Mouse (Mus musculus): Measurements from ENCODE around the gene App. TPM values are rescaled to one million over a fixed set of nuclear protein-coding genes. Genes with fewer than 3 reads are reported as not detected.

App gene
- polyA plus RNA-seq, 1 experiment from 2014 or later, result 157 TPM

GRCm38 (mm10) chr16:85038731-85039130, 134.8 kb downstream of the App start:
- ATAC-seq (ENCODE audit: low FRiP score) (no peak), DNase-seq (ENCODE audit: low spot score, missing footprints) (no peak)
- WGBS, result 92% methylated on average over 8 of the region's 8 CpGs
- H3K4me1 ChIP-seq (ENCODE audit: control insufficient read depth, insufficient read depth, low read length), result no peaks in the 10 kb centered on the region; the same call in 1 of the 2 replicates
- no peaks in the 10 kb centered on the region for H3K9me3 ChIP-seq (ENCODE audit: control insufficient read depth, low read length)
- H3K36me3 ChIP-seq (ENCODE audit: control insufficient read depth, insufficient read depth, low read length), result no peaks in the 10 kb centered on the region; the same call in 1 of the 2 replicates
- H3K27ac ChIP-seq (ENCODE audit: low read depth, low read length), result no peak overlapping the region
- no peaks in the 10 kb centered on the region for H3K27me3 ChIP-seq (ENCODE audit: control insufficient read depth, insufficient read depth, low read length)
- H3K4me2 ChIP-seq, result no peak overlapping the region
- H3K4me3 ChIP-seq (ENCODE audit: low read depth, low read length), result no peak overlapping the region
- H3K9ac ChIP-seq (ENCODE audit: low read length), result no peak overlapping the region

GRCm38 (mm10) chr16:85037969-85038644, 135.5 kb downstream of the App start:
- H3K27me3 ChIP-seq (ENCODE audit: control insufficient read depth, insufficient read depth, low read length), result no peaks in the 10 kb centered on the region
- no peak overlapping the region; the same call in 1 of the 2 replicates for H3K27ac ChIP-seq (ENCODE audit: low read depth, low read length)
- no peak overlapping the region for H3K4me3 ChIP-seq (ENCODE audit: low read depth, low read length)
- H3K9me3 ChIP-seq (ENCODE audit: control insufficient read depth, low read length), result no peaks in the 10 kb centered on the region
- WGBS, result 86% methylated on average over 10 of the region's 10 CpGs
- H3K9ac ChIP-seq (ENCODE audit: low read length), result no peak overlapping the region
- H3K4me1 ChIP-seq (ENCODE audit: control insufficient read depth, insufficient read depth, low read length), result no peaks in the 10 kb centered on the region; the same call in 1 of the 2 replicates
- peaks cover under 1% of the 10 kb centered on the region; the same call in 1 of the 2 replicates for H3K36me3 ChIP-seq (ENCODE audit: control insufficient read depth, insufficient read depth, low read length)
- DNase-seq (ENCODE audit: low spot score, missing footprints), result no peak
- no peak overlapping the region for H3K4me2 ChIP-seq
- ATAC-seq (ENCODE audit: low FRiP score), result no peak

- H3K4me2 ChIP-seq, result no peak overlapping the region
- WGBS, result 87% methylated on average over 5 of the region's 5 CpGs
- H3K27ac ChIP-seq (ENCODE audit: low read depth, low read length), result no peak overlapping the region
- H3K9me3 ChIP-seq (ENCODE audit: control insufficient read depth, low read length), result no peaks in the 10 kb centered on the region
- ATAC-seq (ENCODE audit: low FRiP score) (no peak), DNase-seq (ENCODE audit: low spot score, missing footprints) (no peak)
- H3K4me1 ChIP-seq (ENCODE audit: control insufficient read depth, insufficient read depth, low read length), result no peaks in the 10 kb centered on the region
- no peak overlapping the region for H3K9ac ChIP-seq (ENCODE audit: low read length)
- H3K27me3 ChIP-seq (ENCODE audit: control insufficient read depth, insufficient read depth, low read length), result no peaks in the 10 kb centered on the region
- peaks cover 4% of the 10 kb centered on the region; the same call in 1 of the 2 replicates for H3K36me3 ChIP-seq (ENCODE audit: control insufficient read depth, insufficient read depth, low read length)
- no peak overlapping the region for H3K4me3 ChIP-seq (ENCODE audit: low read depth, low read length)
These were observed 137.8 kb downstream of the App start for GRCm38 (mm10) chr16:85035815-85036214.

- Histone ChIP-seq H3K9me3 (ENCODE audit: control insufficient read depth, low read length) (no peaks in the 10 kb centered on the region), H3K4me3 (ENCODE audit: low read depth, low read length) (no peak overlapping the region), H3K27ac (ENCODE audit: low read depth, low read length) (no peak overlapping the region), H3K4me2 (no peak overlapping the region), H3K36me3 (ENCODE audit: control insufficient read depth, insufficient read depth, low read length) (peaks cover 4% of the 10 kb centered on the region; the same call in 1 of the 2 replicates), H3K4me1 (ENCODE audit: control insufficient read depth, insufficient read depth, low read length) (no peaks in the 10 kb centered on the region), H3K27me3 (ENCODE audit: control insufficient read depth, insufficient read depth, low read length) (no peaks in the 10 kb centered on the region), H3K9ac (ENCODE audit: low read length) (no peak overlapping the region)
- ATAC-seq (ENCODE audit: low FRiP score), result no peak
- no peak for DNase-seq (ENCODE audit: low spot score, missing footprints)
- WGBS, result 90% methylated on average over 5 of the region's 5 CpGs
These were observed 139.8 kb downstream of the App start for GRCm38 (mm10) chr16:85033747-85034146.

- H3K4me3 ChIP-seq (ENCODE audit: low read depth, low read length), result no peak overlapping the region
- no peak overlapping the region for H3K9ac ChIP-seq (ENCODE audit: low read length)
- no peak overlapping the region for H3K4me2 ChIP-seq
- no peak overlapping the region for H3K27ac ChIP-seq (ENCODE audit: low read depth, low read length)
- H3K9me3 ChIP-seq (ENCODE audit: control insufficient read depth, low read length), result no peaks in the 10 kb centered on the region
- 95% methylated on average over 12 of the region's 12 CpGs for WGBS
- ATAC-seq (ENCODE audit: low FRiP score) (no peak), DNase-seq (ENCODE audit: low spot score, missing footprints) (no peak)
- H3K4me1 ChIP-seq (ENCODE audit: control insufficient read depth, insufficient read depth, low read length), result no peaks in the 10 kb centered on the region
- peaks cover 4% of the 10 kb centered on the region; the same call in 1 of the 2 replicates for H3K36me3 ChIP-seq (ENCODE audit: control insufficient read depth, insufficient read depth, low read length)
- no peaks in the 10 kb centered on the region for H3K27me3 ChIP-seq (ENCODE audit: control insufficient read depth, insufficient read depth, low read length)
These were observed 142.8 kb downstream of the App start for GRCm38 (mm10) chr16:85030810-85031209.

- Histone ChIP-seq H3K9ac (ENCODE audit: low read length) (no peak overlapping the region), H3K4me1 (ENCODE audit: control insufficient read depth, insufficient read depth, low read length) (no peaks in the 10 kb centered on the region), H3K9me3 (ENCODE audit: control insufficient read depth, low read length) (no peaks in the 10 kb centered on the region), H3K4me2 (no peak overlapping the region), H3K36me3 (ENCODE audit: control insufficient read depth, insufficient read depth, low read length) (peaks cover 10% of the 10 kb centered on the region), H3K4me3 (ENCODE audit: low read depth, low read length) (no peak overlapping the region), H3K27me3 (ENCODE audit: control insufficient read depth, insufficient read depth, low read length) (no peaks in the 10 kb centered on the region), H3K27ac (ENCODE audit: low read depth, low read length) (no peak overlapping the region)
- DNase-seq (ENCODE audit: low spot score, missing footprints), result no peak
- no peak for ATAC-seq (ENCODE audit: low FRiP score)
- 86% methylated on average over 4 of the region's 4 CpGs for WGBS
These were observed 145.2 kb downstream of the App start for GRCm38 (mm10) chr16:85028396-85028795.

GRCm38 (mm10) chr16:85024706-85025105, 148.9 kb downstream of the App start:
- Histone ChIP-seq H3K9ac (ENCODE audit: low read length) (no peak overlapping the region), H3K4me1 (ENCODE audit: control insufficient read depth, insufficient read depth, low read length) (no peaks in the 10 kb centered on the region), H3K27me3 (ENCODE audit: control insufficient read depth, insufficient read depth, low read length) (no peaks in the 10 kb centered on the region), H3K27ac (ENCODE audit: low read depth, low read length) (no peak overlapping the region), H3K4me3 (ENCODE audit: low read depth, low read length) (no peak overlapping the region), H3K36me3 (ENCODE audit: control insufficient read depth, insufficient read depth, low read length) (peaks cover 6% of the 10 kb centered on the region), H3K4me2 (no peak overlapping the region), H3K9me3 (ENCODE audit: control insufficient read depth, low read length) (no peaks in the 10 kb centered on the region)
- 90% methylated on average over 8 of the region's 8 CpGs for WGBS
- ATAC-seq (ENCODE audit: low FRiP score), result no peak
- DNase-seq (ENCODE audit: low spot score, missing footprints), result no peak

- ATAC-seq (ENCODE audit: low FRiP score) (peak; percentile 42; the same call in 1 of the 2 replicates), DNase-seq (ENCODE audit: low spot score, missing footprints) (no peak)
- Histone ChIP-seq H3K36me3 (ENCODE audit: control insufficient read depth, insufficient read depth, low read length) (peaks cover 6% of the 10 kb centered on the region), H3K9me3 (ENCODE audit: control insufficient read depth, low read length) (no peaks in the 10 kb centered on the region), H3K27me3 (ENCODE audit: control insufficient read depth, insufficient read depth, low read length) (no peaks in the 10 kb centered on the region), H3K4me2 (no peak overlapping the region), H3K9ac (ENCODE audit: low read length) (no peak overlapping the region), H3K4me3 (ENCODE audit: low read depth, low read length) (no peak overlapping the region), H3K4me1 (ENCODE audit: control insufficient read depth, insufficient read depth, low read length) (no peaks in the 10 kb centered on the region; the same call in 1 of the 2 replicates), H3K27ac (ENCODE audit: low read depth, low read length) (no peak overlapping the region)
- 77% methylated on average over 3 of the region's 3 CpGs for WGBS
These were observed 150.5 kb downstream of the App start for GRCm38 (mm10) chr16:85023106-85023505.

- no peak for DNase-seq (ENCODE audit: low spot score, missing footprints)
- WGBS, result 85% methylated on average over 9 of the region's 9 CpGs
- H3K4me3 ChIP-seq (ENCODE audit: low read depth, low read length), result no peak overlapping the region
- no peaks in the 10 kb centered on the region for H3K27me3 ChIP-seq (ENCODE audit: control insufficient read depth, insufficient read depth, low read length)
- H3K36me3 ChIP-seq (ENCODE audit: control insufficient read depth, insufficient read depth, low read length), result peaks cover 6% of the 10 kb centered on the region
- no peak overlapping the region for H3K4me2 ChIP-seq
- no peaks in the 10 kb centered on the region for H3K9me3 ChIP-seq (ENCODE audit: control insufficient read depth, low read length)
- ATAC-seq (ENCODE audit: low FRiP score), result no peak
- no peak overlapping the region for H3K27ac ChIP-seq (ENCODE audit: low read depth, low read length)
- no peak overlapping the region for H3K9ac ChIP-seq (ENCODE audit: low read length)
- no peaks in the 10 kb centered on the region; the same call in 1 of the 2 replicates for H3K4me1 ChIP-seq (ENCODE audit: control insufficient read depth, insufficient read depth, low read length)
These were observed 152.8 kb downstream of the App start for GRCm38 (mm10) chr16:85020696-85021323.
